Mouse (Mus musculus): ENCODE measurements around the gene Scgb1b27. TPM values are rescaled to one million over a fixed set of nuclear protein-coding genes. Genes with fewer than 3 reads are reported as not detected.
"Not testable (repeated sequence)": the region's sequence is repeated elsewhere in the genome, so short reads cannot be mapped to it uniquely, and the experiment has no call there.

The Scgb1b27 gene
- not detected in 2 replicates for polyA plus RNA-seq (2015; fragmentation: Nextera tagmentation; extraction: Ambion mirVana)

DNA sequence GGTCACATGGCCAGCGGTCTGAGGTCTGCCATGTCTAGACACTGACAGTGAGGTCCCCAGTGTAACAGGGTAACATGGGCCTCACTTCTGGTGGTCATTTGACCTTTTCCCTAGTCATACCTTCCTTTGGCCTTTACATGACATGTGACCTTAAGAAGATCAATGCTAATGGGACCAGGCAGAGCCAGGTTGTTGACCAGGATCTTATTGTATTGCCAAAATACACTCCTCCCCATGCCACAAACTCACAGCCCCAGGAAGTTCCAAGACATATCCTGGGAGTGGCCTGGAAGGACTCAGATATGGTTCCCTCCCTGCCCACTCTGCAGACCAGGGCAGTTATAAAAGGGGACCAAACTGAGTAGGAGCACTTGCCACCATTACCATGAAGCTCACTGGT, at the start of gene Scgb1b27:
Scgb1b27 (plus strand) TSS at position 301 of the 400 bp plus-strand sequence.
- not testable (repeated sequence) for H3K27me3 ChIP-seq; H3K9me3 ChIP-seq (replicated peaks); H3K4me1 ChIP-seq (replicated peaks); H3K36me3 ChIP-seq (replicated peaks); ATAC-seq (ENCODE audit: insufficient read depth); H3K4me2 ChIP-seq; H3K27ac ChIP-seq (replicated peaks); H3K9ac ChIP-seq; H3K4me3 ChIP-seq (replicated peaks)
- WGBS (ENCODE audit: insufficient replicate concordance), result 74% methylated on average over 1 of the region's 1 CpGs

DNA sequence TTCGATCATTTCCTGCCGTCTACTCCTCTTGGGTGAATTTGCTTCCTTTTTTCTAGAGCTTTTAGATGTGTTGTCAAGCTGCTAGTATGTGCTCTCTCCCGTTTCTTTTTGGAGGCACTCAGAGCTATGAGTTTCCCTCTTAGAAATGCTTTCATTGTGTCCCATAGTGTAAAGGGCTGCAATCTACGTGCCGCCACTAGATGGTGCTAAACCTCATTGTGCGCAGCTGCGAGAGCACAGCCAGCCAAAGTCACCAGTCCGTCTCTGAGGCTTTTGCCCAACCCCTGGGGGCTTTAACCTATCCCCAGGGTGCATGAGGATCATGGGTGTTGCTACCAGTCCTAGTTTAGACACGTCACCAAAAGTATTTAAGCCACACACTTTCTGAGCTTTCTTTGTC, 39.0 kb upstream of the Scgb1b27 start:
- H3K4me2 ChIP-seq; H3K27me3 ChIP-seq; H3K9ac ChIP-seq; H3K36me3 ChIP-seq (replicated peaks); H3K4me1 ChIP-seq (replicated peaks); ATAC-seq (ENCODE audit: insufficient read depth); H3K4me3 ChIP-seq (replicated peaks); H3K27ac ChIP-seq (replicated peaks); H3K9me3 ChIP-seq (replicated peaks): not testable (repeated sequence)
- WGBS (ENCODE audit: insufficient replicate concordance), result 22% methylated on average over 8 of the region's 9 CpGs

DNA sequence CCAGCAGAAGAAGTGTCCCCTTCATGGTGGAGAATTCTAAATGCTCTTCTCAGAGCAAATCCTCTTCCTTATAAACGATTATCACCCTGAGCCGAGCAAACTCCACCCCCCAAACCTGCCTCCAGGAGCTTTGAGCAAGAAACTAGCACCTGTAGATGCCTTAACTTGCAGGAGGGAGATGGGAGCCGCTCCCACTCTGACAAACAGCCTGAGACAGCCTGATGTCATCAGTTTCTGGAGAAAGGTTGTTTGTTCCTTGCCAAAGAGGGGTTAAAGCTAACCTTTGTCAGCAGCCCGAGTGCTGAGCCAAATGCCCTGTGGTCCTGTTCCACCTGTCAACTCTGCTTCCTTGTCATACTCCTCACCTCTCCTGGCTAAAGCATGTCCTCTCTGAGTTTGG, 7.4 kb upstream of the Scgb1b27 start, which contains the start of gene Scgb2b27:
Scgb2b27 (minus strand) TSS at position 101 of the 400 bp plus-strand sequence.
- Histone ChIP-seq H3K4me3 (replicated peaks) (no peak within 1 kb of the TSS), H3K4me1 (replicated peaks) (no peaks in the 10 kb centered on the region), H3K27me3 (no peaks in the 10 kb centered on the region), H3K9me3 (replicated peaks) (no peaks in the 10 kb centered on the region; the same call in 1 of the 2 replicates), H3K27ac (replicated peaks) (no peak within 1 kb of the TSS), H3K9ac (no peak within 1 kb of the TSS), H3K36me3 (replicated peaks) (no peaks in the 10 kb centered on the region), H3K4me2 (no peak within 1 kb of the TSS)
- ATAC-seq (ENCODE audit: insufficient read depth), result no peak
- 36% methylated on average over 4 of the region's 4 CpGs for WGBS (ENCODE audit: insufficient replicate concordance)

DNA sequence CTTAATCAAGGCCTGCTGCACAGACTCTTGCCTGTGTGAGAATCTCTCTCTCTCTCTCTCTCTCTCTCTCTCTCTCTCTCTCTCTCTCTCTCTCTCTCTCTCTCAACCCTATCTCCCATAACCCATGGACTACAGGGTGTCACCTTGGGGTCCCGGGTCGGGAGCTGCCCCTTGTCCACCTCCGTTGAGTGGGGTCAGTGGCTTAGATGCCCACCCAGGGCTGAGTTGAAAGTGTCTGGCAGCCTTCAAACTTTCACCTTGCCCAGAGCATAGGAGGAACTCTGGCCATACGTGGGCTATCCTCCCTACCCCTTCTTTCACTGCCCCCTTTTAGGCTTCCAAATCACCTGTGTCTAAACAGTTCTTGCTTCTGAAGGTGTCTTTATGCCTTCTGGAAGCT, 4.4 kb downstream of the Scgb1b27 start:
- Histone ChIP-seq H3K4me3 (replicated peaks) (no peak overlapping the region), H3K27ac (replicated peaks) (no peak overlapping the region), H3K9ac (no peak overlapping the region), H3K27me3 (no peaks in the 10 kb centered on the region), H3K4me1 (replicated peaks) (no peaks in the 10 kb centered on the region), H3K4me2 (no peak overlapping the region), H3K9me3 (replicated peaks) (0 out of 2 replicates have a peak, but pooled peaks cover 3% of the 10 kb centered on the region), H3K36me3 (replicated peaks) (no peaks in the 10 kb centered on the region)
- 55% methylated on average over 4 of the region's 4 CpGs for WGBS (ENCODE audit: insufficient replicate concordance)
- ATAC-seq (ENCODE audit: insufficient read depth), result no peak

DNA sequence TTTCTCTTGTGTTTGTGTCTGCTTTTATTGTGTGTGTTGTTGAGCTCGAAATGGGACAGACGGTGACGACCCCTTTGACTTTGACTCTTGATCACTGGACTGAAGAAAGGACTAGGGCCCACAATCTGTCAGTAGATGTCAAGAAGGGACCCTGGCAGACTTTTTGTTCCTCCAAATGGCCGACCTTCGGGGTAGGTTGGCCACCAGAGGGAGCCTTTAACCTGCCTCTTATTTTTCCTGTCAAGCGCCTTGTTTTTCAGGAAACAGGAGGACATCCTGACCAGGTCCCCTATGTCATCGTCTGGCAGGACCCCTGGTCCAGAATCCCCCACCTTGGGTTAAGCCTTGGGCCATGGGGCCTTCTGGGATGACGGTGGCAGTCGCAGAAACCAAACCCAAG, 5.9 kb downstream of the Scgb1b27 start:
- not testable (repeated sequence) for ATAC-seq (ENCODE audit: insufficient read depth); H3K36me3 ChIP-seq (replicated peaks)

DNA sequence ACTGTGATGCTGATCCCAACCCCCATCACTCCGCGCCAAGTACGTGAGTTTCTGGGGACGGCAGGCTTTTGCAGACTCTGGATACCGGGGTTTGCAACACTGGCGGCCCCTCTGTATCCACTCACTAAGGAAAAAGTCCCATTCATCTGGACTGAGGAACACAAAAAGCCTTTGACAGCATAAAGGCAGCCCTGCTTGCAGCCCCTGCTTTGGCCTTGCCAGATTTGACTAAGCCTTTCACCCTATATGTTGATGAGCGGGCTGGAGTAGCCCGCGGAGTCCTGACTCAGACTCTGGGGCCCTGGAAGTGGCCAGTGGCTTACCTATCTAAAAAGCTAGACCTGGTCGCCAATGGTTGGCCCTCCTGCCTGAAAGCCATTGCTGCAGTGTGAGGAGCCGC, 8.7 kb downstream of the Scgb1b27 start:
- WGBS (ENCODE audit: insufficient replicate concordance), result 80% methylated on average over 11 of the region's 11 CpGs
- no peak overlapping the region for H3K27ac ChIP-seq (replicated peaks)

More for the DNA sequence above, 5.9 kb downstream of the Scgb1b27 start:
- not testable (repeated sequence) for H3K27me3 ChIP-seq; H3K4me3 ChIP-seq (replicated peaks); H3K4me2 ChIP-seq; H3K9me3 ChIP-seq (replicated peaks); H3K9ac ChIP-seq; H3K4me1 ChIP-seq (replicated peaks); H3K27ac ChIP-seq (replicated peaks)
- 72% methylated on average over 9 of the region's 9 CpGs for WGBS (ENCODE audit: insufficient replicate concordance)

DNA sequence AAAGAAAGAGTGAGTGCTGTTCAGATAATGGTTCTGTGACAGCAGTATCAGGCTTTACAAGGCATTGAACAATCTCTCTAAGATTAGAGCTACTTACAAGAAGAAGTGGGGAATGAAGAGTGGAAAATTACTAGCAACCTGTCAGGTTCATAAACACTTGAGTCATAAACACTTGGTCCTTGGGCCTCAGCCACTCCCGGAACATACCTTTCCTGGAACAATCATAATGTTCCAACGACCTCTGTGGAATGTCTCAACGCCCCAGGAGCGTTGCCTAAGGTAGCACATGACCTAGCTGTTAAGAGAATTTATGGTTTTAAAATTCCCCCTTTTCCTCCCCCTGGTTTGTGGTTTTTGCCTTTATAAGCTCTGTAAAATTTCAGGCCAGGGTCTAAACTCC, 13.3 kb downstream of the Scgb1b27 start:
- not testable (repeated sequence) for H3K9ac ChIP-seq; H3K4me1 ChIP-seq (replicated peaks); ATAC-seq (ENCODE audit: insufficient read depth); H3K27ac ChIP-seq (replicated peaks); H3K36me3 ChIP-seq (replicated peaks); H3K9me3 ChIP-seq (replicated peaks); H3K4me2 ChIP-seq; H3K4me3 ChIP-seq (replicated peaks); H3K27me3 ChIP-seq
- 57% methylated on average over 2 of the region's 4 CpGs for WGBS (ENCODE audit: insufficient replicate concordance)

More for the DNA sequence above, 8.7 kb downstream of the Scgb1b27 start:
- no peak overlapping the region for H3K4me2 ChIP-seq
- H3K27me3 ChIP-seq, result no peaks in the 10 kb centered on the region
- no peak overlapping the region for H3K9ac ChIP-seq
- no peak overlapping the region for H3K4me3 ChIP-seq (replicated peaks)
- H3K36me3 ChIP-seq (replicated peaks), result no peaks in the 10 kb centered on the region
- ATAC-seq (ENCODE audit: insufficient read depth), result no peak
- 0 out of 2 replicates have a peak, but pooled peaks cover 4% of the 10 kb centered on the region for H3K9me3 ChIP-seq (replicated peaks)
- no peaks in the 10 kb centered on the region for H3K4me1 ChIP-seq (replicated peaks)

DNA sequence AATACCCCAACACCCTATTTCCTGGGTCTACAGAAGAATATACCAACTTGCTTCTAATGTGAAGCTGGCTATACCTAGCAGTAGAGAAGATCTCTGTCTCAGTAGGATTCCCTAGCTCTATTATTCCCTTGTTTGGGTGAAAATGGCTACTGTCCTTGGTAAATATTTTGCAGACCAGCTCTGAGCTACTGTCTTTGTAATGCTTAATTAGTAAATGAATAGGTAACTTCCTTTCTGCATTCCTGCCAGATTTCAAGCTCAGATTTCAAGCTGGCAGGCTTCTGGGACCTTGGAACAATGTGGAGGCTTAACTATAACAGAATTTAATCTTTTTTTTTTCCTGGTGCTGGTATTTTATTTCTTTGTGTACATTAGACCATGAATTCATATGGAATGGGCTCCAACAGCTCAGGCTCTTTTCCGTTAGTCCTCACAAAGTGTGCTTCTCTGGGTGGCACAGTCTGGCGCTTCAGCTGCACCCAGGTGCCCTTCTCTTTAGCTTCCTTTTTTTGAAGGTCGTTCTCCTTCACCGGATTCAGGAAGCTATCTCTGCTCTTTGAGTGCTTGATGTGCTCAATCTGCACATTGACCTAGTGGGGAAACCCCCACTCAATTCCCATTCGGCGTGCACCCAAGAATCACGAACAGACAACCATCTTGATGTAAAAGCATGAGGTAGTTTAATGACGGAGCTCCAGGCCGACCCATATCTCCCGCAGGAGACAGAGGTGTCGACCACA, 15.0 kb downstream of the Scgb1b27 start:
- H3K9ac ChIP-seq; H3K4me1 ChIP-seq (replicated peaks); H3K27ac ChIP-seq (replicated peaks); ATAC-seq (ENCODE audit: insufficient read depth); H3K9me3 ChIP-seq (replicated peaks); H3K4me3 ChIP-seq (replicated peaks); H3K27me3 ChIP-seq; H3K4me2 ChIP-seq; H3K36me3 ChIP-seq (replicated peaks): not testable (repeated sequence)
- WGBS (ENCODE audit: insufficient replicate concordance), result 73% methylated on average over 11 of the region's 11 CpGs

DNA sequence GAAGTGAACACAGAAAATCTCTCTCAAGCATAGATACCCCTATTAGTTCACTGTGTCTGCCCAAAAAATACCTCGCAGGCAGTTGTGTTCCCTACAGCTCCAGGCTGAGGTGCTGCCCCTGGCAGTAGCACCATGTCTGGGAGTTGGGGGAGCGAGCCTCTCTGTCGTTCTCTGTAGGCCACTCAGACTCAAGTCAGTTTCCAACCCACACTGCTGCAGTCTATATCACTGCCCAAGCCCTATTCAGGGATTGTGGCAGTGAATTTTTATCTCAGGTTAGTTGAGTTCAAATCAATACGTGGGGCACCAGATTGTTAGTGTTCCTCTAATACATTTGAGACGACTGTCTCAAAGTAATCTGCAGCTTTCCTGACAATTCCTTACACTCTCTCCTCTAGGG, 46.8 kb downstream of the Scgb1b27 start:
- 57% methylated on average over 5 of the region's 5 CpGs for WGBS (ENCODE audit: insufficient replicate concordance)
- H3K36me3 ChIP-seq (replicated peaks); H3K9ac ChIP-seq; H3K4me2 ChIP-seq; H3K4me1 ChIP-seq (replicated peaks); ATAC-seq (ENCODE audit: insufficient read depth); H3K9me3 ChIP-seq (replicated peaks); H3K27ac ChIP-seq (replicated peaks); H3K4me3 ChIP-seq (replicated peaks); H3K27me3 ChIP-seq: not testable (repeated sequence)

Other genes starting within 250 kb of the Scgb1b27 start
- not detected in 2 replicates for gene Scgb2b26, start 76.4 kb upstream of the Scgb1b27 start, polyA plus RNA-seq (2015; fragmentation: Nextera tagmentation; extraction: Ambion mirVana)
- not detected in 2 replicates for gene Scgb2b27, start 7.5 kb upstream of the Scgb1b27 start, polyA plus RNA-seq (2015; fragmentation: Nextera tagmentation; extraction: Ambion mirVana)
- gene Scgb1b30, start 73.9 kb downstream of the Scgb1b27 start, polyA plus RNA-seq (2015; fragmentation: Nextera tagmentation; extraction: Ambion mirVana), result not detected in 2 replicates
- 0.33 and 0.76 TPM in 2 replicates for gene Wtip, start 111.8 kb downstream of the Scgb1b27 start, polyA plus RNA-seq (2015; fragmentation: Nextera tagmentation; extraction: Ambion mirVana)
- gene Uba2, start 148.1 kb downstream of the Scgb1b27 start, polyA plus RNA-seq (2015; fragmentation: Nextera tagmentation; extraction: Ambion mirVana), result 84.9 and 87.8 TPM in 2 replicates
- gene Pdcd2l, start 175.2 kb downstream of the Scgb1b27 start, polyA plus RNA-seq (2015; fragmentation: Nextera tagmentation; extraction: Ambion mirVana), result 20.9 and 26.0 TPM in 2 replicates
- gene Gpi1, start 208.9 kb downstream of the Scgb1b27 start, polyA plus RNA-seq (2015; fragmentation: Nextera tagmentation; extraction: Ambion mirVana), result 149 and 159 TPM in 2 replicates
- gene Gm6096, start 229.6 kb downstream of the Scgb1b27 start, polyA plus RNA-seq (2015; fragmentation: Nextera tagmentation; extraction: Ambion mirVana), result not detected in 2 replicates

Measured in liver, embryonic 15.5 days (tissue).